Mouse (Mus musculus) heart, postnatal 0 days (tissue): Measurements from ENCODE around the gene Zfp131. TPM values are rescaled to one million over a fixed set of nuclear protein-coding genes. Genes with fewer than 3 reads are reported as not detected.

ENCODE experiments used
- ATAC-seq: fragments of 200-750 bp; cut with Nextera tagmentation; 2 replicates; pipeline ENCODE4 v1.8.0; 2017; ENCODE audit warnings: low read depth, moderate number of reproducible peaks, moderate library complexity; ENCODE audit not compliant: insufficient read depth
- DNase-seq: peaks from one replicate; pipeline ENCODE4 v3.0.0-alpha.2; 2016; ENCODE audit warnings: low spot score
- H3K27ac ChIP-seq: fragments of 300-500 bp; sonication (generic); 2 replicates; pipeline ENCODE4 v1.5.1; 2014; ENCODE audit warnings: low read depth, mild to moderate bottlenecking
- H3K27me3 ChIP-seq: fragments of 300-500 bp; sonication (generic); 2 replicates; pipeline ENCODE4 v1.6.1; 2014; ENCODE audit warnings: low read length, mixed read lengths; ENCODE audit not compliant: control insufficient read depth, insufficient read depth
- H3K36me3 ChIP-seq: fragments of 300-500 bp; sonication (generic); replicated peaks from 2 replicates; pipeline ENCODE4 v1.6.1; 2014; ENCODE audit warnings: low read length, mixed read lengths; ENCODE audit not compliant: control insufficient read depth, insufficient read depth
- H3K4me1 ChIP-seq: fragments of 300-500 bp; sonication (generic); 2 replicates; pipeline ENCODE4 v1.6.1; 2014; ENCODE audit warnings: antibody characterized with exemption; ENCODE audit not compliant: control insufficient read depth, insufficient read depth
- H3K4me2 ChIP-seq: fragments of 300-500 bp; sonication (generic); 2 replicates; pipeline ENCODE4 v1.6.1; 2014; ENCODE audit warnings: low read depth, mild to moderate bottlenecking, low read length, moderate library complexity
- H3K4me3 ChIP-seq: fragments of 300-500 bp; sonication (generic); 2 replicates; pipeline ENCODE4 v1.5.1; 2014; ENCODE audit warnings: low read depth, low read length
- H3K9ac ChIP-seq: fragments of 300-500 bp; sonication (generic); replicated peaks from 2 replicates; pipeline ENCODE4 v1.6.1; 2014; ENCODE audit warnings: low read depth, low read length, mixed read lengths
- H3K9me3 ChIP-seq: fragments of 300-500 bp; sonication (generic); replicated peaks from 2 replicates; pipeline ENCODE4 v1.6.1; 2016; ENCODE audit warnings: low read length; ENCODE audit not compliant: control insufficient read depth
- CTCF ChIP-seq: IDR thresholded peaks from 2 replicates; pipeline ENCODE4 v1.5.1; 2016; ENCODE audit warnings: antibody characterized with exemption, control low read depth, low read depth
- EP300 ChIP-seq: IDR thresholded peaks from 2 replicates; pipeline ENCODE4 v1.6.1; 2016; ENCODE audit warnings: antibody characterized with exemption, low read depth
- WGBS: fragments of 180-500 bp; shearing (Covaris S2); extraction: QIAGEN DNeasy Blood & Tissue Kit; methylation state at CpG from one replicate; pipeline ENCODE4 v1.1.7; 2014; 5-methylcytosine and 5-hydroxymethylcytosine counted together
- polyA plus RNA-seq: library from polyadenylated mRNA; unstranded; fragments of >200 nt; fragmentation: Nextera tagmentation; extraction: Ambion mirVana; gene quantifications from 2 replicates; pipeline ENCODE4 v1.2.1, GENCODE M21; 2015
- total RNA-seq: library from RNA; depleted of rRNA; stranded (reverse); fragments of >200 nt; gene quantifications from 2 replicates; pipeline ENCODE4 v1.2.3, GENCODE M21; 2014; ENCODE audit warnings: low replicate concordance

Gene Zfp131
- total and polyA plus RNA-seq, 2 experiments from 2014 or later = 15.5 to 24.2 TPM

GRCm38 (mm10) chr13:119731448-119731847 is 59.2 kb downstream of the Zfp131 start:
- Histone ChIP-seq H3K27ac (no peak overlapping the region), H3K4me1 (no peaks in the 10 kb centered on the region), H3K4me2 (no peak overlapping the region), H3K9ac (no peak overlapping the region), H3K27me3 (no peaks in the 10 kb centered on the region), H3K36me3 (no peaks in the 10 kb centered on the region), H3K9me3 (no peaks in the 10 kb centered on the region), H3K4me3 (no peak overlapping the region)
- DNase-seq (no peak), ATAC-seq (no peak)
- 79% methylated on average over 6 of the region's 6 CpGs for WGBS
- no peak for TF ChIP-seq EP300
- no peak for TF ChIP-seq CTCF

GRCm38 (mm10) chr13:119729406-119729805 is 61.3 kb downstream of the Zfp131 start:
- ATAC-seq = no peak
- 82% methylated on average over 7 of the region's 7 CpGs for WGBS
- H3K27ac ChIP-seq = no peak overlapping the region
- H3K36me3 ChIP-seq = no peaks in the 10 kb centered on the region
- no peak overlapping the region for H3K9ac ChIP-seq
- H3K4me2 ChIP-seq = no peak overlapping the region
- H3K9me3 ChIP-seq = no peaks in the 10 kb centered on the region
- H3K4me1 ChIP-seq = no peaks in the 10 kb centered on the region
- H3K4me3 ChIP-seq = no peak overlapping the region
- DNase-seq = no peak
- no peaks in the 10 kb centered on the region for H3K27me3 ChIP-seq
- no peak for TF ChIP-seq CTCF
- no peak for TF ChIP-seq EP300

- WGBS = 57% methylated on average over 26 of the region's 26 CpGs
- no peak overlapping the region for H3K9ac ChIP-seq
- DNase-seq = no peak
- no peak overlapping the region for H3K4me3 ChIP-seq
- no peaks in the 10 kb centered on the region for H3K4me1 ChIP-seq
- H3K9me3 ChIP-seq = no peaks in the 10 kb centered on the region
- H3K27me3 ChIP-seq = no peaks in the 10 kb centered on the region
- H3K27ac ChIP-seq = no peak overlapping the region
- H3K36me3 ChIP-seq = no peaks in the 10 kb centered on the region
- H3K4me2 ChIP-seq = no peak overlapping the region
- TF ChIP-seq EP300 (no peak), CTCF (no peak)
- no peak for ATAC-seq
These were observed 62.9 kb downstream of the Zfp131 start for GRCm38 (mm10) chr13:119727608-119728387.

GRCm38 (mm10) chr13:119724541-119724940 is 66.1 kb downstream of the Zfp131 start:
- H3K4me2 ChIP-seq = no peak overlapping the region
- ATAC-seq (no peak), DNase-seq (no peak)
- WGBS = 77% methylated on average over 7 of the region's 7 CpGs
- no peak overlapping the region for H3K4me3 ChIP-seq
- TF ChIP-seq EP300 (no peak), CTCF (no peak)
- H3K27me3 ChIP-seq = no peaks in the 10 kb centered on the region
- H3K9ac ChIP-seq = no peak overlapping the region
- H3K4me1 ChIP-seq = no peaks in the 10 kb centered on the region
- no peaks in the 10 kb centered on the region for H3K9me3 ChIP-seq
- no peaks in the 10 kb centered on the region for H3K36me3 ChIP-seq
- H3K27ac ChIP-seq = no peak overlapping the region

GRCm38 (mm10) chr13:119723368-119723767 is 67.3 kb downstream of the Zfp131 start:
- Histone ChIP-seq H3K36me3 (no peaks in the 10 kb centered on the region), H3K9me3 (no peaks in the 10 kb centered on the region), H3K4me1 (no peaks in the 10 kb centered on the region), H3K27me3 (no peaks in the 10 kb centered on the region), H3K9ac (no peak overlapping the region), H3K27ac (no peak overlapping the region), H3K4me3 (no peak overlapping the region), H3K4me2 (no peak overlapping the region)
- ATAC-seq (no peak), DNase-seq (no peak)
- 68% methylated on average over 5 of the region's 5 CpGs for WGBS
- TF ChIP-seq EP300 = no peak
- TF ChIP-seq CTCF = no peak

- no peak overlapping the region for H3K4me2 ChIP-seq
- TF ChIP-seq CTCF = no peak
- TF ChIP-seq EP300 = no peak
- ATAC-seq (no peak), DNase-seq (no peak)
- H3K36me3 ChIP-seq = no peaks in the 10 kb centered on the region
- no peak overlapping the region for H3K27ac ChIP-seq
- no peak overlapping the region for H3K4me3 ChIP-seq
- WGBS = 69% methylated on average over 3 of the region's 3 CpGs
- no peak overlapping the region for H3K9ac ChIP-seq
- H3K27me3 ChIP-seq = no peaks in the 10 kb centered on the region
- H3K9me3 ChIP-seq = no peaks in the 10 kb centered on the region
- no peaks in the 10 kb centered on the region for H3K4me1 ChIP-seq
These were observed 68.2 kb downstream of the Zfp131 start for GRCm38 (mm10) chr13:119722447-119722846.
